Mouse (Mus musculus): ENCODE results near the gene Patj.
A peak's percentile ranks its signal among the peaks of the same experiment; 100 is the strongest.
"Not testable (repeated sequence)": the region's sequence is repeated elsewhere in the genome, so short reads cannot be mapped to it uniquely, and the experiment has no call there.

Gene Patj

GRCm38 (mm10) chr4:98395690-98396437 is at the start of gene Patj:
TSS of gene Patj (plus strand) at chr4:98395785.
- DNase-seq = peak; percentile 33

- no peak for DNase-seq
Observed at GRCm38 (mm10) chr4:98348580-98348979, 47.0 kb upstream of the Patj start.

GRCm38 (mm10) chr4:98358034-98358809 is 37.4 kb upstream of the Patj start:
- no peak for DNase-seq

GRCm38 (mm10) chr4:98375401-98375800 is 20.2 kb upstream of the Patj start:
- DNase-seq = no peak

GRCm38 (mm10) chr4:98376943-98377342 is 18.6 kb upstream of the Patj start:
- DNase-seq = no peak

- peak; percentile 83 for DNase-seq
Observed at GRCm38 (mm10) chr4:98382716-98383424, 12.7 kb upstream of the Patj start, which contains the start of gene Tm2d1. TSS of gene Tm2d1 (minus strand) at chr4:98383306.

GRCm38 (mm10) chr4:98385036-98385435 is 10.5 kb upstream of the Patj start:
- no peak for DNase-seq

GRCm38 (mm10) chr4:98395346-98395689 is 267 bp upstream of the Patj start:
- no peak for DNase-seq

GRCm38 (mm10) chr4:98400926-98401583 is 5.5 kb downstream of the Patj start:
- DNase-seq = no peak

- DNase-seq = no peak
Observed at GRCm38 (mm10) chr4:98401584-98401962, 6.0 kb downstream of the Patj start.

- DNase-seq = no peak
Observed at GRCm38 (mm10) chr4:98403492-98403891, 7.9 kb downstream of the Patj start.

- DNase-seq = no peak
Observed at GRCm38 (mm10) chr4:98404412-98404811, 8.8 kb downstream of the Patj start.

- DNase-seq = no peak
Observed at GRCm38 (mm10) chr4:98408455-98408854, 12.9 kb downstream of the Patj start.

- DNase-seq = not testable (repeated sequence)
Observed at GRCm38 (mm10) chr4:98415150-98415549, 19.6 kb downstream of the Patj start.

GRCm38 (mm10) chr4:98428371-98428770 is 32.8 kb downstream of the Patj start:
- DNase-seq = no peak

GRCm38 (mm10) chr4:98435641-98436457 is 40.3 kb downstream of the Patj start:
- no peak for DNase-seq

- DNase-seq = peak; percentile 9
Observed at GRCm38 (mm10) chr4:98436664-98437363, 41.2 kb downstream of the Patj start.

GRCm38 (mm10) chr4:98439261-98440005 is 43.8 kb downstream of the Patj start:
- no peak for DNase-seq

- DNase-seq = no peak
Observed at GRCm38 (mm10) chr4:98441248-98441647, 45.7 kb downstream of the Patj start.

- DNase-seq = peak; percentile 35
Observed at GRCm38 (mm10) chr4:98444437-98445139, 49.0 kb downstream of the Patj start.

Measured in liver (tissue).